Mouse (Mus musculus): ENCODE results near the gene Gm5771. TPM values are rescaled to one million over a fixed set of nuclear protein-coding genes. Genes with fewer than 3 reads are reported as not detected.
"Not testable (repeated sequence)": the region's sequence is repeated elsewhere in the genome, so short reads cannot be mapped to it uniquely, and the experiment has no call there.

Gene Gm5771
- polyA plus RNA-seq (2017; shearing (Covaris generic)), result not detected

GRCm38 (mm10) chr6:41392056-41392455 lies at the start of gene Gm5771:
Gene Gm5771 (plus strand): TSS chr6:41392356.
- ATAC-seq, result not testable (repeated sequence)

GRCm38 (mm10) chr6:41353932-41354331 lies 38.2 kb upstream of the Gm5771 start, which contains the start of gene Try10:
Gene Try10 (plus strand): TSS chr6:41354105.
- no peak for ATAC-seq

DNA sequence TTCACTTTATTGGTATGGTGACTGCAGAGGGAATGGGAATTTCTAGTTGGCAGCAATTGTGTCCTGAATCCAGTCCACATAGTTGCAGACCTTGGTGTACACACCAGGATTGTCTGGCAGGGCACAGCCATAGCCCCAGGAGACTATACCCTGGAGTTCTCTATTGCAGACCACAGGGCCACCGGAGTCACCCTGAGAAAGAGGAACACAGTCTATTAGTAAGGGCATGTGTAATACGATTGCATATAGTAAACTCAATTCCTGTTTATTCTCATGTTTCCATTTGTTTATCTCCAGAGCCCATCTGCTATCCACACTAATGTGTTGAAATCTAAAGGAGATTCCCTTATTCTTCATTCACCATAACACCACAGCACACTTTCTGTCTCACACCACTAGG lies 18.4 kb upstream of the Gm5771 start:
- not testable (repeated sequence) for ATAC-seq

GRCm38 (mm10) chr6:41377578-41377977 lies 14.6 kb upstream of the Gm5771 start, which contains the start of gene Prss3:
Gene Prss3 (minus strand): TSS chr6:41377678.
- ATAC-seq, result not testable (repeated sequence)

GRCm38 (mm10) chr6:41386781-41387180 lies 5.4 kb upstream of the Gm5771 start:
- no peak for ATAC-seq

DNA sequence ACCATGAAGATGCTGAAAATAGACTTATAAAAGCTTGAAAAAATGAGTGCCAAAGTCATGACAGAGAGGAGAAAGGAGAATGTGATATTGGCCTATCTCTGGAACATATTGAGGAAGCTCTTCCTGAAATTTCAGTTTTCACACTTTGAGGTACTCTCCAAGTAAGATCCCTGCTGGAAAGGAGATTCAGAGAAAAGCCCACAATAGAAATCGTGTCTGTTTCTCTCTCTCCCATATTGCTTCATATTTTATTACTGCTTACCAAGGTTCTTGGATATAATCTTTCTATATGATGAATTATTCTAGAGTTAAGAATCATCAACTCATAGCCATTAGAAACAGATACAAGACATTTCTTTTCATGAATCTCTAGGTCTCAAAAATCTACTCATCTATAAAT lies 516 bp upstream of the Gm5771 start:
- not testable (repeated sequence) for ATAC-seq

DNA sequence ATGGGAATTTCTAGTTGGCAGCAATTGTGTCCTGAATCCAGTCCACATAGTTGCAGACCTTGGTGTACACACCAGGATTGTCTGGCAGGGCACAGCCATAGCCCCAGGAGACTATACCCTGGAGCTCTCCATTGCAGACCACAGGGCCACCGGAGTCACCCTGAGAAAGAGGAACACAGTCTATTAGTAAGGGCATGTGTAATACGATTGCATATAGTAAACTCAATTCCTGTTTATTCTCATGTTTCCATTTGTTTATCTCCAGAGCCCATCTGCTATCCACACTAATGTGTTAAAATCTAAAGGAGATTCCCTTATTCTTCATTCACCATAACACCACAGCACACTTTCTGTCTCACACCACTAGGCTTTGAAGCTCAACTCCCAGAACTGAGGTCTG lies 50.1 kb downstream of the Gm5771 start:
- ATAC-seq, result not testable (repeated sequence)

DNA sequence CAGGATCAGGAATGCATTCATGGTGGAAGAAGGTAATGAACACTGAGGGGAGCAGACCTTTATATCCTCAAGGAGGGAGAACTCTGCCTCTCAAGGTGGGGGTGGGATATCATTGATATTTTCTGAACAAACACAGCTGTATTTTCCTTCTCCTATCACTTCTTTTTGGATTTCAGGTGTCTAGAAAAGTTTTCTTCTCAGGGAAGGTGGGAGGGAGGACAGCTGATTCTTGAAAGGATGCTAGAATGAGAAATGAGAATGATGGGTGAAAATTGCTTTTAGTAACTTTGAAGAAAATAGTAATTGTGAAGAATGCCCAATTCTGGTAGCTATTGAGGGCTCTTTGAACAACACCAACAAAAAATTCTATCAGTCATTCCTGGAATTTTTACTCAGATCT lies 53.9 kb downstream of the Gm5771 start, which contains the start of gene Gm10334:
Gene Gm10334 (minus strand): TSS at position 101 of the 400 bp plus-strand sequence.
- not testable (repeated sequence) for ATAC-seq

Other genes with a start within 250 kb of the Gm5771 start
- not detected for gene Try4, start 90.1 kb upstream of the Gm5771 start, polyA plus RNA-seq (2017; shearing (Covaris generic))
- gene Try5, start 75.5 kb upstream of the Gm5771 start, polyA plus RNA-seq (2017; shearing (Covaris generic)), result not detected
- gene Try10, start 38.3 kb upstream of the Gm5771 start, polyA plus RNA-seq (2017; shearing (Covaris generic)), result not detected
- gene Prss3, start 14.7 kb upstream of the Gm5771 start, polyA plus RNA-seq (2017; shearing (Covaris generic)), result not detected
- not detected for gene Gm10334, start 53.8 kb downstream of the Gm5771 start, polyA plus RNA-seq (2017; shearing (Covaris generic))
- gene Prss1, start 66.6 kb downstream of the Gm5771 start, polyA plus RNA-seq (2017; shearing (Covaris generic)), result not detected
- gene Prss2, start 129.4 kb downstream of the Gm5771 start, polyA plus RNA-seq (2017; shearing (Covaris generic)), result 1 to 10 TPM; 2.0 to 3.1 TPM
- gene Ephb6, start 213.1 kb downstream of the Gm5771 start, polyA plus RNA-seq (2017; shearing (Covaris generic)), result 10 to 100 TPM; 12.2 to 16.1 TPM
- under 1 TPM; 0.22 to 0.61 TPM for gene Trpv6, start 244.0 kb downstream of the Gm5771 start, polyA plus RNA-seq (2017; shearing (Covaris generic))